Mouse (Mus musculus): ENCODE measurements around the gene Acap2. TPM values are rescaled to one million over a fixed set of nuclear protein-coding genes. Genes with fewer than 3 reads are reported as not detected.

The Acap2 gene
- total and polyA plus RNA-seq, 2 experiments from 2014 or later: 7.0 to 13.2 TPM

- no peak overlapping the region for H3K27ac ChIP-seq (ENCODE audit: low read depth)
Measured at GRCm38 (mm10) chr16:31164125-31164524, 36.9 kb downstream of the Acap2 start.

GRCm38 (mm10) chr16:31160486-31160885 is 40.6 kb downstream of the Acap2 start:
- DNase-seq (ENCODE audit: low spot score): no peak
- peaks cover 40% of the 10 kb centered on the region for H3K36me3 ChIP-seq (replicated peaks; ENCODE audit: control insufficient read depth, insufficient read depth, low read length)
- H3K4me2 ChIP-seq (ENCODE audit: low read depth, low read length): no peak overlapping the region
- H3K9me3 ChIP-seq (replicated peaks; ENCODE audit: control insufficient read depth, low read length): peaks cover 14% of the 10 kb centered on the region
- H3K4me1 ChIP-seq (ENCODE audit: control insufficient read depth, insufficient read depth): peaks cover 4% of the 10 kb centered on the region; the same call in 1 of the 2 replicates
- H3K4me3 ChIP-seq (ENCODE audit: low read depth, low read length): no peak overlapping the region
- WGBS: 62% methylated on average over 6 of the region's 6 CpGs
- no peak for ATAC-seq (ENCODE audit: insufficient read depth, low read depth)
- no peaks in the 10 kb centered on the region for H3K27me3 ChIP-seq (ENCODE audit: control insufficient read depth, insufficient read depth, low read length)
- H3K27ac ChIP-seq (ENCODE audit: low read depth): no peak overlapping the region
- H3K9ac ChIP-seq (replicated peaks; ENCODE audit: low read depth, low read length): no peak overlapping the region
- TF ChIP-seq CTCF (IDR thresholded peaks at IDR 0.05; ENCODE audit: low read depth): no peak
- TF ChIP-seq EP300 (IDR thresholded peaks at IDR 0.05; ENCODE audit: low read depth): no peak

More at GRCm38 (mm10) chr16:31164125-31164524, 36.9 kb downstream of the Acap2 start:
- Histone ChIP-seq H3K27me3 (ENCODE audit: control insufficient read depth, insufficient read depth, low read length) (no peaks in the 10 kb centered on the region), H3K4me2 (ENCODE audit: low read depth, low read length) (no peak overlapping the region), H3K9me3 (replicated peaks; ENCODE audit: control insufficient read depth, low read length) (no peaks in the 10 kb centered on the region), H3K4me3 (ENCODE audit: low read depth, low read length) (no peak overlapping the region), H3K9ac (replicated peaks; ENCODE audit: low read depth, low read length) (no peak overlapping the region), H3K36me3 (replicated peaks; ENCODE audit: control insufficient read depth, insufficient read depth, low read length) (peaks cover 8% of the 10 kb centered on the region; the same call in 1 of the 2 replicates), H3K4me1 (ENCODE audit: control insufficient read depth, insufficient read depth) (peaks cover 8% of the 10 kb centered on the region)
- TF ChIP-seq CTCF (IDR thresholded peaks at IDR 0.05; ENCODE audit: low read depth) (no peak), EP300 (IDR thresholded peaks at IDR 0.05; ENCODE audit: low read depth) (no peak)
- DNase-seq (ENCODE audit: low spot score) (no peak), ATAC-seq (ENCODE audit: insufficient read depth, low read depth) (no peak)
- 76% methylated on average over 4 of the region's 4 CpGs for WGBS

- H3K27me3 ChIP-seq (ENCODE audit: control insufficient read depth, insufficient read depth, low read length): no peaks in the 10 kb centered on the region
- ATAC-seq (ENCODE audit: insufficient read depth, low read depth) (no peak), DNase-seq (ENCODE audit: low spot score) (no peak)
- peaks cover 15% of the 10 kb centered on the region for H3K9me3 ChIP-seq (replicated peaks; ENCODE audit: control insufficient read depth, low read length)
- 74% methylated on average over 2 of the region's 2 CpGs for WGBS
- H3K27ac ChIP-seq (ENCODE audit: low read depth): no peak overlapping the region
- H3K9ac ChIP-seq (replicated peaks; ENCODE audit: low read depth, low read length): no peak overlapping the region
- H3K4me2 ChIP-seq (ENCODE audit: low read depth, low read length): no peak overlapping the region
- no peak for TF ChIP-seq CTCF (IDR thresholded peaks at IDR 0.05; ENCODE audit: low read depth)
- no peak for TF ChIP-seq EP300 (IDR thresholded peaks at IDR 0.05; ENCODE audit: low read depth)
- no peak overlapping the region for H3K4me3 ChIP-seq (ENCODE audit: low read depth, low read length)
- no peaks in the 10 kb centered on the region for H3K4me1 ChIP-seq (ENCODE audit: control insufficient read depth, insufficient read depth)
- peaks cover 45% of the 10 kb centered on the region for H3K36me3 ChIP-seq (replicated peaks; ENCODE audit: control insufficient read depth, insufficient read depth, low read length)
Measured at GRCm38 (mm10) chr16:31159491-31159890, 41.6 kb downstream of the Acap2 start.

GRCm38 (mm10) chr16:31149841-31150240 is 51.2 kb downstream of the Acap2 start:
- no peaks in the 10 kb centered on the region for H3K9me3 ChIP-seq (replicated peaks; ENCODE audit: control insufficient read depth, low read length)
- no peak overlapping the region for H3K27ac ChIP-seq (ENCODE audit: low read depth)
- H3K4me2 ChIP-seq (ENCODE audit: low read depth, low read length): no peak overlapping the region
- no peak overlapping the region for H3K4me3 ChIP-seq (ENCODE audit: low read depth, low read length)
- 84% methylated on average over 4 of the region's 4 CpGs for WGBS
- TF ChIP-seq CTCF (IDR thresholded peaks at IDR 0.05; ENCODE audit: low read depth): no peak
- TF ChIP-seq EP300 (IDR thresholded peaks at IDR 0.05; ENCODE audit: low read depth): no peak
- H3K36me3 ChIP-seq (replicated peaks; ENCODE audit: control insufficient read depth, insufficient read depth, low read length): peaks cover 16% of the 10 kb centered on the region
- ATAC-seq (ENCODE audit: insufficient read depth, low read depth) (no peak), DNase-seq (ENCODE audit: low spot score) (no peak)
- no peaks in the 10 kb centered on the region for H3K4me1 ChIP-seq (ENCODE audit: control insufficient read depth, insufficient read depth)
- H3K9ac ChIP-seq (replicated peaks; ENCODE audit: low read depth, low read length): no peak overlapping the region
- H3K27me3 ChIP-seq (ENCODE audit: control insufficient read depth, insufficient read depth, low read length): no peaks in the 10 kb centered on the region

- DNase-seq (ENCODE audit: low spot score) (no peak), ATAC-seq (ENCODE audit: insufficient read depth, low read depth) (no peak)
- no peak overlapping the region for H3K27ac ChIP-seq (ENCODE audit: low read depth)
- H3K9me3 ChIP-seq (replicated peaks; ENCODE audit: control insufficient read depth, low read length): no peaks in the 10 kb centered on the region
- TF ChIP-seq EP300 (IDR thresholded peaks at IDR 0.05; ENCODE audit: low read depth) (no peak), CTCF (IDR thresholded peaks at IDR 0.05; ENCODE audit: low read depth) (no peak)
- H3K4me2 ChIP-seq (ENCODE audit: low read depth, low read length): no peak overlapping the region
- H3K4me1 ChIP-seq (ENCODE audit: control insufficient read depth, insufficient read depth): no peaks in the 10 kb centered on the region
- H3K9ac ChIP-seq (replicated peaks; ENCODE audit: low read depth, low read length): no peak overlapping the region
- H3K27me3 ChIP-seq (ENCODE audit: control insufficient read depth, insufficient read depth, low read length): no peaks in the 10 kb centered on the region
- peaks cover 16% of the 10 kb centered on the region for H3K36me3 ChIP-seq (replicated peaks; ENCODE audit: control insufficient read depth, insufficient read depth, low read length)
- WGBS: 78% methylated on average over 6 of the region's 6 CpGs
- H3K4me3 ChIP-seq (ENCODE audit: low read depth, low read length): no peak overlapping the region
Measured at GRCm38 (mm10) chr16:31148891-31149290, 52.2 kb downstream of the Acap2 start.

- no peak overlapping the region for H3K4me3 ChIP-seq (ENCODE audit: low read depth, low read length)
- H3K9ac ChIP-seq (replicated peaks; ENCODE audit: low read depth, low read length): no peak overlapping the region
- H3K4me1 ChIP-seq (ENCODE audit: control insufficient read depth, insufficient read depth): no peaks in the 10 kb centered on the region
- ATAC-seq (ENCODE audit: insufficient read depth, low read depth) (no peak), DNase-seq (ENCODE audit: low spot score) (no peak)
- no peak for TF ChIP-seq CTCF (IDR thresholded peaks at IDR 0.05; ENCODE audit: low read depth)
- TF ChIP-seq EP300 (IDR thresholded peaks at IDR 0.05; ENCODE audit: low read depth): no peak
- WGBS: 73% methylated on average over 6 of the region's 6 CpGs
- no peaks in the 10 kb centered on the region for H3K27me3 ChIP-seq (ENCODE audit: control insufficient read depth, insufficient read depth, low read length)
- 0 out of 2 replicates have a peak, but pooled peaks cover 5% of the 10 kb centered on the region for H3K36me3 ChIP-seq (replicated peaks; ENCODE audit: control insufficient read depth, insufficient read depth, low read length)
- no peaks in the 10 kb centered on the region for H3K9me3 ChIP-seq (replicated peaks; ENCODE audit: control insufficient read depth, low read length)
- no peak overlapping the region for H3K4me2 ChIP-seq (ENCODE audit: low read depth, low read length)
- no peak overlapping the region for H3K27ac ChIP-seq (ENCODE audit: low read depth)
Measured at GRCm38 (mm10) chr16:31147766-31148165, 53.3 kb downstream of the Acap2 start.

Measured in heart, postnatal 0 days (tissue).